Mouse (Mus musculus): ENCODE data around the gene Ctsh. TPM values are rescaled to one million over a fixed set of nuclear protein-coding genes. Genes with fewer than 3 reads are reported as not detected.

The Ctsh gene
- total RNA-seq, 2 experiments from 2014 or later: 142 to 158 TPM

DNA sequence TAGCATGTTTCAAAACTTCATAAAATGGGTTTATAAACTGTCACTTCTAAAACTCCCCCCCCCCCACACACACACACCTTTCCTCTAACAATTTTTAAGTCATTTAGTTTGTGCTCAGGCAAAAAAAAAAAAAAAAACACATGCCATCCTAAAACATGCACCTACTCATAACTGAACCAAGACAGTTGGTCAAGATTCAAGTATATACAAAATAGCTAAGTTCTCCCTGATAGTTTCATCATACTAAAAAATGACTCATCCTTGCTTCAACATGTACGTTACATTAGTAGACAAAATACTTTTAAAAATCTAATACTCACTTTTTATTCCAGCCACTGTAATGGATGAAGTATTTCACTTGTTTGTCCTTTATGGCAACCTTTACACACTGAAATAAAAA is 53.0 kb downstream of the Ctsh start:
- no peak for DNase-seq (ENCODE audit: low spot score in 2 of 2)

DNA sequence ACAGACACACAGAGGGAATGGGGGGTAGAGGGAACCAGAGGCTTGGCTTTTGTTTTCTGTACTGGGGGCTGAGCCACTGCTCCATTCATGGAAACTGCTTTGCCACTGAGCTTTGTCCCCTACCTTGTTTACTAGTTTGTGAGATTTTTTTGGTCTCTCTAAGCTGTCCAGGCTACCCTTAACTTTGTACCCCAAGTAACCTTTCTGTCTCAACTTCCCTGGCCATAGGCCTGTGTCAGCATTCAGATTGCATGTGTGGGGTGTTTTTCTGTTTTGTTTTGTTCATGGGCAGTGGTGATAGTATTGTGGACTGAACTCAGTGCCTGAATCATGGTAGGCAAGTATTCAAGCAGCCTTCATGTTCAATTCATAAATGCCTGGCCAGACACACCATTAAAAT is 54.3 kb downstream of the Ctsh start:
- DNase-seq (ENCODE audit: low spot score in 2 of 2): no peak

DNA sequence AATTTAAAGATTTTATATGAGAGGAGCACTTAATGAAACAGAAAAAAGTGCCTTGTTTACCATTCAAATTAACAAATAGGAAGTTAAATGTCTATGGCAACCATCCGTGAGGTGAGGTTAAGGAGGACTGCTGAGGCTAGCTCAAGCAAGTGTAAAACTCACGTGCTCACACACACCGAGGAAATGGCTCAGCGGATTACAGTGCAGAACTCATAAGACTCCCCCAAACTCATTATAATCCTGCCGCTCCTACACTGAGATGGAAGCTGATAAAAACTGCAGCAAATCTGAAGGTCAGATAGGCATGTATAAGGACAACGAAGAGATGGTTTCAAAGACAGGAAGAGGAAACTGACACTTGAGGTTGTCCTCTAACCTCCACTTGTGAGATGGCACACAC is 55.4 kb downstream of the Ctsh start:
- no peak for DNase-seq (ENCODE audit: low spot score in 2 of 2)

DNA sequence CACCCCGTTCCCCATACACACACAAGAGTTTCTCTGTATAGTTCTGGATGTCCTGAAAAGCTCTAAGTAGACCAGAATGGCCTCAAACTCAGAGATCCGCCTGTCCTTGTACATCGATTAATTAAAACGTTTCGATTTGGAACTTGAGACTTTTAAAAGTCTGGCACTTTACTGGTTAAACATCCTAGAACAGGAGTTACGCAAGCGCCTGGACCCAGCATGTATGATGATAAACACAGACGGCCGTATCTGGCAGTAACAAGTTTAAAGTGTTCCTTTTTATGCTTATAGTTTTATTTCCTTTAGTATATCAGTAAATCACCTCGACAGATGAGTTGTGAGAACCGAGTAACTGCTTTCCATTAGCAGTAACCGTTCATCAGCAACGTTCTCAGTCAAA is 59.2 kb downstream of the Ctsh start:
- DNase-seq (ENCODE audit: low spot score in 2 of 2): no peak

DNA sequence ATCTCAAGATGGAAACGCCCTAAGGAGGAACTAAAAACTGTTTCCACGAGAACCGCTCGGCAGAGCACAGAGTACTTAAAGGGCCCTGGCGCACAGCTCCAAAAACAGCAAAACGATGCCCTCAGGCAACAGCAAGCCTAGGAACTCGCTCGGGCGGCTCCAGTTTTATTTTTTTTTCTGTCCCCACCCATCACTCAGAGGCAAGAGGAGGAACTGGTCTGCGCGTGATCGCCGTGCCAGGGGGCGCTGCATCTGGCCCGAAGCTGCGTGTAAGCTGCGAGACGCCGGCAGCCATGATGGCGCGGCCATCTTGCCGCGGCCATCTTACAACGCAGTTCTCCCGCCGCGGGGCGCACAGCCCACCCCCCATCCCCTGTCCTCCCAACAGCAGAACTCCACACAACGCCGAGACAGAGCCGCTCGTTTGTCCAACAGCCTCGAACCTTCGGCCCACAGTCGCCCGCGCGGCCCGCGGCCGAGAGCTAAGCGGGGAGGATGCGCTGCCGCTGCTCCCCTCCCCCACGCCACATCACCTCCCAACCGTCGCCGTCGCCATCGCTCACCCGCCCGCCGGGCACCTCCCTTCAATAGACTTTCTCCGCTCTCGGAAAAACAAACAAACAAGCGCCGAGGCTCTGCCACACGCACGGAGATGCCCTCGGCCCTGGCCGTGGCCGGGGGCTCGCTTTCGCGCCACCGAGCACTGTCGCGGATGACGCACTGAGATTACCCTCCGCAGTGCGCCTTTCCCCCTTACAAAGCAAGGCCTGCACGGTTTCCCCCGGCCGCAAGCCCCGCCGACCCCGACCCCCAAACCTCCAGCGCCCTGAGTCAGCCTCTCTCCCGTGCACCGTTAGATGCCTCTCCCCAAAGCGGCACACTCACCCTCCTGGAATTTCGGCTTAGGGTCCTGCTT is 60.0 kb downstream of the Ctsh start:
- peak; percentile 82 to 85 for DNase-seq (ENCODE audit: low spot score in 2 of 2)

DNA sequence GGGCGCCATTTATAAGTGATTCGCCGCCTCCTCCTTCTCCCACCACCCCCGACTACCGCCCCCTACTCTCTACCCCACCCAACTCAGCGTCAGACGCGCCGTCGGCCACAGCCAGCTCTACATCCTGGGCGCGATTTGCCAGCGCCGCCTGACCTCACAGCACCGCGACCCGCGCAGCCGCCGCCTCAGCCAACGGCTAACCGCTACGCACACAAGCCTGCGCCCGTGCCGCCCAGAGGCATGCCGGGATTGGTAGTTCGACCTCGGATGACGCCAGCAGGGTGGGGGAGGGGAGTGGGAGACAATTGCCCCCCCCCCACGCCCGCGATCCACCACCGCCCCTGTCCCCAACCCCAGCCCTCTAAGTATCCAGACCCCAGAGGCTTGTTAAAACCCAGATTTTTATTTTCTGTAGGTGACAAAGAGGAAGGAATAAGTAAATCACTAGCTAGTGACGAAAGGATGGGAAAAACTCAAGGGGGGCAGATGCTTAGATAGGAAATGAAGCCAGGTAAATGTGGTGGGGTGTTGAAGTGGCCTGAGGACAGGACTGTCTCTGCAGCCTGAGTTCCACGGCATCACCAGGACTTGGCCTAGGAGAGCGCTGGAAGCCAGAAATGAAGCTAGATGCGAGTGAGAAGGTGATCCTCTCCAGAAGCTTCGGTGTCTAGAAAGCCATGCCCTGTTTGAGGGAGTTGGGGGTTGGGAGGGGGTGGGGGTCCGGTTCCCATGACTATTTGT is 60.8 kb downstream of the Ctsh start, which contains the start of gene Morf4l1:
Morf4l1 (minus strand) TSS at position 208 of the 741 bp plus-strand sequence.
- DNase-seq (ENCODE audit: low spot score in 2 of 2): peak; percentile 93 to 94

DNA sequence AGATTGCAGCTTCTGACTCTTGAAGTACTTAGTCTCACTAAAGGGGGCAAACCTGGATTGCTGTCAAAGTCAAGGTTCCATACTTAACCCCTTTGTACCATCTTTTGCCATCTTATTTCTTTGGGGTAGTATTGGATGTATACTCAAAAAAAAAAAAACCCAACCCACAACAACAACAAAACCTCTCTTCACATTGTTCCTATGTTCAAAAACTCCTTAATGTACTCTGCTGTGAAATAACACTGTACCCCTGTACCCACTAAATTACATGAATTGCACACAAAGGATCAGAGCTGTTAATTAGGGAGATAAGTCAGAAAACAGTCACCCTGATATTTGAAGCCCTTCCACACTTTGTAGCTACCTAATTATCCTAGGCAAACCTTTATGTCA is 61.4 kb downstream of the Ctsh start:
- DNase-seq (ENCODE audit: low spot score in 2 of 2): no peak

DNA sequence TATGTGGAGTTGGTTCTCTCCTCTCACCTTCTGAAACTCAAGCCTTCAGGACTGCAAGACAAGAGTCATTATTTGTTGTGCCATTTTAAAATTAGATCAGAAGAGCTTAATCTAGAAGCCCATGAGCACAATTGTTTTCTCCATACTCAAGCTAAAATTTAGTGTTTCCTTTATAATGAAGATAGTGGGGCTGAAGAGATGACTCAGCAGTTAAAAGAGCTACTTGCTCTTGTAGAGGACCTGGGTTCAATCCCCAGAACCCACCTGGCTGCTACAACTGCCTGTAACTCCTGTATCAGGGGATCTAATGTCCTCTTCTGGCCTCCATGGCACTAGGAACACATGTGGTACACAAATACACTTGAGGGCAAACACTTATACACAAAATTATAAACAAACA is 63.3 kb downstream of the Ctsh start:
- no peak for DNase-seq (ENCODE audit: low spot score in 2 of 2)

DNA sequence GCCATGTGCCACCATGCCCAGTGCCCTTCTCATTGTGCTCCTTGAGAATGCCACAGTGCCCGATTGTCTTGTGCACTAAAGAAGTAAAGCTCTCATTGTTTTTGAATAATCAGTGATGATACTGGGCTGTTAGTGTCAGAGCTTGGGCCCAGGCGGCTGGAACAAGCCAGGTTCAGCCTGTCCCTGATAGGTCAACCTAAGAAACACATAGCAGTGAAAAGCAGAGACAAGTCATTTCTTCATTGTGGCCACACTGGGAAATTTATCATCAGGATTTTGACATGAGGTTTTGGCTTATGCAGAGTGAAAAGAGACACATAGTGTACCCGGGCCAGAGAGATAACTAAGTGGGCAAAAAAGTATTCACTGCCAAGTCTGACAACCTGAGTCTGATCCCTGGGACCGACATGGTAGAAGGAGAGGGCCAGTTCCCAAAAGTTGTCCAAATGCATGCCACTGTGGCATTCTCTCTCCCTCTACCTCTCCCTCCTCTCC is 68.3 kb downstream of the Ctsh start:
- no peak for DNase-seq (ENCODE audit: low spot score in 2 of 2)

DNA sequence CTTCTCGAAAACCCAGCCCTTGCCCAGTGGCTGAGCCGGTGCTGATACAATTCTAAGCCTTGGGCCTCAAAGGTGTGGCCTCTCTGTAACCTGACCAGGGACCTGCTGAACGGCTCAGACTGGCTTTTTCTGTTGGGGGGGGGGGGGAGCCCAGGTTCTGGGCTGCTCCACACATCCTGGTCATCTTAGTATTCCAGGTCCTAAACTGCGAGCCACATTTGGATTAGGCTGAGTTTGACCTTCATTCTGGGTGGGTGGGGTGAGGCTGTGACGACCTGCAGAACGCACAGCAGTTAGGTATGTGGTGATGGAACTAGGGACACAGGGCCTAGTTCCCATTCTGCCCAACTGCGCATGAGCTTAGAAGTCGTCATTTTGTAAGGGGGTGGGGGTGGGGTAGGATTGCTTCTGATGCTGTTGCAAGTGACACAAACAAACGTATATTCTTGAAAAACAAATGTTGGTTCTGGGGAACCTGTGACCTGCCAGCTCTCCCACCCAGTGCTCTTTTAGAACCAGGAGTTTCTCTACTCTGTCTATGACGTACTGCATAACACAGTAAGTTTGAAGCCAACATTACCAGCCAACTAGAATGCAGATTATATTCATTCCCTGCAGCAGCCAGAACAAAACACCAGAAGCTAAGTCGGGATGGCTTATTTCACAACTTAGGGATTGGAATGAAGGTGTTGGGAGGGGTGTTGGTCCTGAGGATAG is 70.4 kb downstream of the Ctsh start:
- DNase-seq (ENCODE audit: low spot score in 2 of 2): no peak

DNA sequence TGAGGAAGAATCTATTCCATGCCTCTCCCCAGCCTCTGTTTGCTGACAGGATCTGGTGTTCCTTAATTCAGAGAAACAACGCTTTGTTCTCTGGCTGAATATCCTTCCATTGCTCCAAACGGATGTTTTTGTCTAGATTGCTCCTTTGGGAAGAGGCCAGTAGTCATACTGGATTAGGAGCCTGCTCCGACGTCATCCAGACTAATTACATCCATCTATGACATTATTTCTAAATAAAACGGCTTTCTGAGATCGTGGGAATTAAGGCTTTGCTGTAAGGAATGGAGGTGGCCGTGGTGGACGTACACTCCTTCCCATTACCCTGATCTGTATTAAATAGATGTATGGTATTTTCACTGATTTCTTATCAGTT is 70.9 kb downstream of the Ctsh start:
- no peak for DNase-seq (ENCODE audit: low spot score in 2 of 2)

Other genes starting within 250 kb of the Ctsh start
- 10 to 100 TPM; 18.2 to 26.9 TPM for gene Rasgrf1, start 144.2 kb upstream of the Ctsh start, total RNA-seq (2021)
- gene Morf4l1, start 60.6 kb downstream of the Ctsh start, total RNA-seq (2021): 100 to 1,000 TPM; 300 to 342 TPM
- 1 to 10 TPM; 2.4 to 2.8 TPM for gene Adamts7, start 108.9 kb downstream of the Ctsh start, total RNA-seq (2021)
- gene Tbc1d2b, start 216.7 kb downstream of the Ctsh start, total RNA-seq (2021): 10 to 100 TPM; 21.8 to 23.2 TPM

Data from adrenal gland, adult 18-20 months (tissue).